Mouse (Mus musculus): ENCODE results near the gene Casq2.

Gene Casq2

DNA sequence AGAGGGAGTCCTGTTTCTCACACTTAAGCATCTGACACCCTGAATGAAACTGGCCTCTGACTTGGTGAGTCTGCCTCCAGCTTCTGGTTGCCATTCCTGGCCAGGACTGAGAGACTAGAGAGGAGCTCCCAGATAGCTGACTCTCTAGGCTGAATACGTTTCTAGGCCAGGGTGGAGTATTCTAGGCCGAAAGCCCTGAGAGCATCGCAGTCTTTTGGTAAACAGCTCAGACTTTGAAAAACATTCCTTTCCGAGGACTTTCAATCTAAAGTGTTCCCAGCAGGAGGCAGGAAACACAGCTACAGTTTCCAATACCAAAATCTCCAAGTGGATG lies 80.0 kb downstream of the Casq2 start:
- DNase-seq, result no peak

DNA sequence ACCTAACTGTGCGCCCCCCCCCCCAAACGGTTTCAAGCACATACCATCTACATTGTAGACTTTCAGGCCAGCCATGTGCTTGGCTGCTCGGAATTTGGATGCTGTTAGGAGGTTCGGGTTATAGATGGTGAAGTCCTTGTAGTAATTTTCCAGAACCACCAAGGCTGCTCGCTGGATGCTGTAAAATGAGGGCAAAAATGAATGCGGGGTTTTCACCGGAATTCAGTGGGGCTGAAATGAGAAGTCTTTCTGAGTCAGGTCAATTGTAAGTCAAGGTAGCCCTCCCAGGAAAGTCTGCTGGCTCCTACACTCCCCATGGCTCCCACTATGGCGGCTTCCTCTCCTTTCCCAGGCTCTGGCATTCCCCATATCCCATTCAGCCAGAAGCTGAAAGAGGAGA lies 80.6 kb downstream of the Casq2 start:
- DNase-seq, result no peak

GRCm38 (mm10) chr3:102167555-102168210 lies 81.5 kb downstream of the Casq2 start:
- no peak for DNase-seq

GRCm38 (mm10) chr3:102169197-102169905 lies 83.1 kb downstream of the Casq2 start:
- peak; percentile 90 to 95 for DNase-seq

- no peak for DNase-seq
Observed at GRCm38 (mm10) chr3:102174118-102174865, 88.1 kb downstream of the Casq2 start.

DNA sequence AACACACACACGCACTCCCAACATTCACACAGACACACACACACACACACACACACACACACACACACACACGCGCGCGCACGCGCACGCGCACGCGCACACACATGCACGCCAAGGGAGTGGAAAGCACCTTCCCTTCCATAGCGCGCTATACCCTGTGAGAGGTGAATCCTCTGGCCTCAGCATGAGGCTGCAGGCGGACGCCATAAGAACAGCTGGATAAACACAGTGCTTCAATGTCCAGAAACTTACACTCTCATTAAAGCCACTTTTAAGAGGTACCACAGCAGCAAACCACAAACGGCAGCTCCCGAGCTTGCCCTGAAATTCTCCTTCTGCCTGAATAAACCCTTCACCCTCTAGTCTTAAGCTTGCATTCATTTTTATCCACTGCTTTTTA lies 89.5 kb downstream of the Casq2 start:
- no peak for DNase-seq

DNA sequence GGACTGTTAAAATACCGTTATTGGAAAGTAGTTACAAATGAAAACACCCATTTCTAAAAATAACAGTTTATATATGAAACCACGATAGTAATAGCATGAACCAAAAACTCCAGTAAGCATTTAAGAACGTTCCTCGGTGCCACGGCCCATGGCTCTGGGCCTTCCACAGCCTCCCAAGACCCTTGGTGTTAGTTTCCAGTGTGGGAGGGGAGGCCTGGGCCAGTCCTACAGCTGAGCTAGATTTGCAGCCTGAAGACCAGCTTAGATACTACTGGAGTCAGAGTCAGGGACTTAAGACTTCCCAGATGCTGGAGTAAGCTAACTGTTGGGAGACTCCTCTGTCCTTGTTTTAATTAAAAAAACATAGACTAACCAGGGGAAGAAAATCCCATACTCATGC lies 89.9 kb downstream of the Casq2 start:
- no peak for DNase-seq

GRCm38 (mm10) chr3:102177837-102178615 lies 91.8 kb downstream of the Casq2 start:
- no peak for DNase-seq

DNA sequence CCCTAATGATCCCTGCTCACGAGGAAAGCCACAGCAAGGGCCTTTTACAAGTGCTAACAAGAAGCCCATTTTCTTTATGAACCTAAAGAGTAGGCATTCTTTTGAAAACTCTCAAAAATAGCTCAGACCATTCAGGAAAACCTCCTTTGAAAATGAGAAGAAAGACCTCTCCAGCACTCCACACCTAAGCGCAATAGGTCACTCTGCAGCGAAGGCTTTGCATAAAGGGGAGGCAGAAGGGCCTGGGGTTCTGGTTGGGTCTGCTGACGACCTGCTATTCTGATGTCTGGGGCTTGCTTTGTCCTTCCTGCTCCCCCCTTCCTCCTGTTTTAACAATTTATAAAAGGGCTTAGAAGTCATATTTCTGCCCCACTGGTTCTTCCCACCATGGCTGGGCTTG lies 93.7 kb downstream of the Casq2 start:
- DNase-seq, result no peak

GRCm38 (mm10) chr3:102180746-102181145 lies 94.5 kb downstream of the Casq2 start:
- DNase-seq, result no peak

DNA sequence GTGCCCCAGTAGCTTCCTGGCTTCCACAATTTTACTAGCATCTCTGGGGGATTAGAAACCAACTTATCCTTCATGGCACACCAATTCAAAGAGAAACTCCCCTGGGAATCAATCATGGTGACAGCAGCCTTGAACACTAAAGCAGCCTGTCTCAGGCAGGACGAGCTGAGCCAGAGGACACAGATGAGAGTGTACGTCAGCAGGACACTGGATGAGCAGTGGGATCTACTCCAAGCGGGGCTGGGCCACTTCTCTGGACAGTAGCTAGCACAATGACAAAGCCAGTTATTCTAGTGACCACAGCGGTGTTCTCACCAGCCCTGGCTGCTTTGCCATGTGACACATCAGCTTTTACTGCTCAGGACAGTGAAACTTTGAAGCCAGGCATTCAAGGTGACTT lies 95.0 kb downstream of the Casq2 start:
- no peak for DNase-seq

DNA sequence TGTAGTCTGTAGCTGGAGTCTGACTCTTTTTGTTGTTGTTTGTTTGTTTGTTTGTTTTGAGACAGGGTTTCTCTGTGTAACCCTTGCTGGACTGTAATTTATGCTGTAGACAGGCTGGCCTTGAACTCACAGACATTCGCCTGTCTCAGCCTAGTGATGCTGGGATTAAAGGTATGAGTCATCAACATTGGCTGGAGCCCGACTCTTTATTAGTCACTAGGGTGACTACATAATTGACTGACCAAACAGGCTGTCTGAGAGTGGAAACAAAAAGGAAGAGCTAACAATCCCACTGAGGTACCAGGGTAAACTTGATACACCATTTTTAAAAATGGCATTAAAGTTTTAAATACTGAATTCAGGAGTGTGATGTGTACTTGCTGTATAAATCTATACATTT lies 96.4 kb downstream of the Casq2 start:
- DNase-seq, result no peak

- no peak for DNase-seq
Observed at GRCm38 (mm10) chr3:102184721-102185120, 98.5 kb downstream of the Casq2 start.

- DNase-seq, result no peak
Observed at GRCm38 (mm10) chr3:102187401-102187800, 101.2 kb downstream of the Casq2 start.

DNA sequence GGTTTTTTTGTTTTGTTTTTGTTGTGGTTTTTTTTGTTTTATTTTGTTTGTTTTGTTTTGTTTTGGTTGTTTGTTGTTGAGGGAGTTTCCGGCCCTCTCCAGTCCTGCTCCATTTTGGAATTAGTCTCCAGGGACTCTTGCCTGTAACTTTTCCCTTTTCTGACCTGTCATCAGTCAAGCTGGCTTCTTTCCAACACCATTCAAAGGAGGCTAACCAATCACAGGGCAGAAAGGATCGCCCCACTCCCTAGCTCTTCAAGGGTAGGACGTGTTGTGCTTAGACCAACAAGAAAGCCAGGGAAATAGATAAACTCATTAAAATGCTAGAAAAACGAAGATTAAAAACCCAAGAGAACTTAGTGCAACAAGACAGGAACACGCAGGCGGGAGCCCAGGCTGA lies 102.8 kb downstream of the Casq2 start:
- DNase-seq, result no peak

DNA sequence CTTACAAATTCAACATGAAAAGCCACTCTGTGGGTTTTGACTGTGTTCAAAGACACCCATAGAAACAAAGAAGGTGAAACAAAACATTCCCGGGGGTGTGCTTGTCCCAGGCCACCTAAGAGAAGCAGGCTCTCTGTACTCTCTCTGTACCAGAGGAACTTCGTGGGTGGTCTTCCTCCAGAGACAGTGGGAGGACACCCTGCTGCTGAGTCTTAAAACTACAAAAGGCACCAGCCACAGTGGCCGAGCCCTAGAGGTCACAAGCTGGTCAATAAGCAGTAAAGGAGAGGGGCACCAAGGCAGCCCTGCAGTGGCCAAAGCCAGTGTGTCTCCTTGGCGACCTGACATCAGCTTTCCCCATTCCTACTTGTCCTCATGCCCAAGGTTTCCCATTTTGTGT lies 103.8 kb downstream of the Casq2 start:
- no peak for DNase-seq

DNA sequence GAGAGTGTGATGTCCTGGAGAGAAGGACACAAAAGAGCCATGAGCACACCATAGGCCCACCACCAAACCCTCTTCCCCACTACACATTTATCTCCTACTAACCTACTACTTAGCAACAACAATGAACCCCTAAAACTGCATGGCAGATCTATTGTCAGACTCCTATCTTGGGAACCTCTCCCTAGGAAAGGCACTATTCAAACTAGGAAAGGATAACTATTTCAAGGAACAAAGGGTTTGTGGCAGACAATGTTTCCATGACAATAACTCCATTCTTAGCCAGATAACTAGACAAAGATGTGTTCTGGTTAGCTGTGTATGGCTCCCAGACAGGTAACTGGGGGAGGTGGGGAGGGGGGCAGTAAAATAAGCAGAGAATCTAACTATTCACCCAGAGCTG lies 104.4 kb downstream of the Casq2 start:
- DNase-seq, result no peak

DNA sequence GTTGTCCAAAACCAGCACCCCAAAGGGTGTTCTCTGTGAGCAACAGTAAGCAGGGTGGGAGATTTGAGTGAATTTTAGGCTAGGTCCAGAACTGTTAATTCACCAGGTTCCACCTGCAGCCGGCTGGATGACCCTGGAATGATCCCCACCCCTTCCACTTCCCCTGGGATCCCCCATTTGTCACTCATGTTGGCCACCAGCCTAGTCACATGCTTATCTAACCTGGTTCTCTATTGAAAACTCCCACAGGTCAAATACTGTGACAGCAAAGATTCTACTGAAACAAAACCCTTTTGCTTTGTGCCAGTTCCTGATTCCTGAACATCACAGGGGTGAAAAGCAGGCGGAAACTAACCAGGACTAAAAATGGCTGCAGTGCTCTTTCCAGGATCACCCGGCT lies 105.4 kb downstream of the Casq2 start:
- DNase-seq, result no peak

DNA sequence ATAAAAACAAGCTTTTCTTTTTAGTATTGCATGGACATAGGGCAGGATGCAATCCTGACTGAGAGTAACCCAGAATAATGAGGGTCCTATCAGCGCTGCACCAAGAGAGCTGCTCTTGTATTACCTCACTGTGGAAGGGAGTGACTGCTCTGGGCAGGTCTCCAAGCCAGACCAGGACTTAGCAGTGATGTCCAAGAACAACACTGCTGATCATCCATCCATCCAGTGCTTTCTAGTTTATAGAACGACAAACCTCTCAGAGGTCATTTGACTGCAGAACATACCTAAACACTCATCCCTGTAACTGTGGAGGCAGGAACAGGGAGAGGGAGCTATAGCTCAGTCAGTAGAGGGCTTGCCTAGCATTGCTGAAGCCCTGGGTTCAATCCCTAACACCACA lies 106.4 kb downstream of the Casq2 start:
- DNase-seq, result peak in 1 of 2 experiments; percentile 21

DNA sequence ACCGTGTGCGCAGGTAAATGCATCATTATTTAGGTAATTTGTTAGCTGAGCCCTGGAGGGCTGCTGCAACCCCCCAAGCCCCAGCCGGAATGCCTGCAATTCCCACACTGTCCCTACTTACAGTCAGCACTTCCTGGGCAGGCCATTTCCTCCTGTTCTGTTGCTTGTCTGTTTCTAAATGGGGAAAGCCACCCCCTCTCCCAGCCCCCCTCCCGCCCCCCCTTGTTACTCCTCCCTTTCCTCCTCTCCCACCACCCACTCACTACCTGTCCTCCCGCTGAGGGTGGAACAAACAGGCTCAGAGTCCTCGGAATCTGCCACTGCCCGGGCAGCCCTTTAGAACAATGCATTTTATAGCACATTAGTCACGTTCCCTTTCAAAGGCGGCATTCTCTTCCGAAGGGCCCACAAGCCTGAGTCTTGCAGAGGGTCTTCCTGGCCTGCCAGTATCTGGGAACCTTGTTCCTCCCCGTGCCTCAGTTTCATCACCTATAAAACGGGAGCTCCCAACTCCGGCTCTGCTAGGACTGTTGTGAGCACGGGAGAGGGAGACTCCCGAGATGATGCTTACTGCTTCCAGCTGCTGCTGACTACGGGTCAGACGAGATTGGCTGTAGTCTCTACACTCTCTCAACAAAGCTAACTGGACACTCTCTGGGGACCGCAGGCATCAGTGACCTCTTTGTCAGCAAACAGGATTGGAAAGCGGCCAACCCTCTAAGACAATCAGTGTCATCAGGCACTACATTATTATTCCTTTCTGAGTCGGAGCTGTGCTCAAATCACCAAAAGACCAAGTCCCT lies 107.5 kb downstream of the Casq2 start:
- peak; percentile 45 to 46 for DNase-seq

DNA sequence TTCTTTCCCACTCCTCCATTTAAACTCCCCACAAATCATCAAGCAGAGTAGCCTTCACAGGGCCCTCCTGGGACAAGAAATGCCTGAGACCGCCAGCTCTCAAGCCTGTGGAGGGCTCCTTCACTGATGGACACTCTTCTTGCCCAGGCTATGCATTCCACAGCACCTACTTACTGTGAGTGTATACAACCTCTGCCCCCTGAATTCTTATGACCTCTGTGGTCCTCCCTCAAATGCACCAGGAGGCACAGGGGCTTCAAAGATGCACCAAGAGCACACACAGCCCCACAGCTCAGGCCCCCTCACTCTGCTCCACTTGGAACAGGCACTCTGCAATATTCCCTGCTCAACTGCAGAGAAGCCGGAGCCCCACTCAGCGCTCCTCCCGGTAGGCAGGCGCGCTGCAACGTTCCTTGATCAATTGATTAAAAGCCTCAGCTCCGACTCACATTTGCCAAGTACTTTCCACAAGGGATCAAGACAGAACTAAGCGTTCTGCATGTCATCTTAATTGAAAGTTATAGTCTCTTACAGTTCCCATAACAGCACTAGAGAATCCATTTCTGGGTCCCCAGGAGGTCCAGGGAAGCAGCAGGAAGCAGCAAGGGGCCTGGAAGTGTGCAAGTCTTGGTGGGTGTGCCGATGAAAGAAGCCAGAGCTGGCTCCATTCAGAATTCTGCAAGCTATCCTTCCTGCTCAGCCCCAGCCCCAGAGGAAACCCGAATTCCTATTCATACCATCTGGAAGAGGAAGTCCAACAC lies 108.3 kb downstream of the Casq2 start:
- DNase-seq, result no peak

DNA sequence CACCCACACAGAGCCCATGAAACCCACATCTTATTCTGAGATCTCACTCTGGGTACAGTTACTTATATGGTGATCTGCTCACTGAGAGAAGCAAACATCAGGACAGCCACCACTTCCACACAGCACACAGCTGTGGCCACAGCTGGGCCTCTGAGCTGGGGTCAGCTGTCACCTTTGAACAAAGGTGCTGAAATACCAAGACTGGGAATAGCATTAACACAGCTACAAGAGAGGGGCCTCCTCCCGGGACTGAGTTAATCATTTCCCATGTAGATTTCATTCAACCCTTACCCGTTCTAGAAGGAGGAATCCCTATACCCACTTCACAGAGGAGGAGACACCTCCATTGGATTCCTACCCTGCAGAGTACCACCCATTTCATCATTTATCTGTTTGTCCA lies 109.5 kb downstream of the Casq2 start:
- DNase-seq, result no peak
